Mouse (Mus musculus) mesoderm, embryonic 11.5 days (tissue): ENCODE data around the gene Ppme1.

Experiments
- DNase-seq: peaks from one replicate; pipeline ENCODE4 v3.0.0-alpha.2; 2012; ENCODE audit warnings: low read depth, low spot score

The Ppme1 gene

GRCm38 (mm10) chr7:100371495-100372451 lies at the start of gene Ppme1, which contains the start of gene C2cd3:
Ppme1 (minus strand) TSS chr7:100372307.
C2cd3 (plus strand) TSS chr7:100372233.
- DNase-seq, result peak; percentile 99

DNA sequence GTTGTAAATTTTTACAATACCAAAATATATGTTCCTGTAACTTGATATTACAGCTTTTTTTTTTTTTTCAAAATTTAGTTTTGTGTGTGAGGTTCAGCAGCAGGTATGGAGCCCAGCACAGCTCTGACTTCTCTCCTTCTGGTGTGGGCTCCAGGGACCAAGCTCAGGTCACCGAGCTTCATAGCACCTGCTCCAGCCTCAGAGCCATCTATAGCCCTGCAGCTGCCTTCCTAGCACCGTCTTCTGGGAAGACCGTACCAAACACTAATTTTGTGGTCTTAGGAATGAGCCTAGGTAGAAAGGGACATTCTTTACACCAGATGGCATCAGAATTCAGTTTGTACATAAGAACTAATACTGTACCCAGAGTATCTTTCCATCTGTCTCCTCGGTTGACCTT lies 36.6 kb upstream of the Ppme1 start:
- no peak for DNase-seq

- DNase-seq, result no peak
Observed at GRCm38 (mm10) chr7:100407677-100408076, 35.6 kb upstream of the Ppme1 start.

- no peak for DNase-seq
Observed at GRCm38 (mm10) chr7:100402715-100403114, 30.6 kb upstream of the Ppme1 start.

GRCm38 (mm10) chr7:100400899-100401539 lies 28.9 kb upstream of the Ppme1 start:
- no peak for DNase-seq

DNA sequence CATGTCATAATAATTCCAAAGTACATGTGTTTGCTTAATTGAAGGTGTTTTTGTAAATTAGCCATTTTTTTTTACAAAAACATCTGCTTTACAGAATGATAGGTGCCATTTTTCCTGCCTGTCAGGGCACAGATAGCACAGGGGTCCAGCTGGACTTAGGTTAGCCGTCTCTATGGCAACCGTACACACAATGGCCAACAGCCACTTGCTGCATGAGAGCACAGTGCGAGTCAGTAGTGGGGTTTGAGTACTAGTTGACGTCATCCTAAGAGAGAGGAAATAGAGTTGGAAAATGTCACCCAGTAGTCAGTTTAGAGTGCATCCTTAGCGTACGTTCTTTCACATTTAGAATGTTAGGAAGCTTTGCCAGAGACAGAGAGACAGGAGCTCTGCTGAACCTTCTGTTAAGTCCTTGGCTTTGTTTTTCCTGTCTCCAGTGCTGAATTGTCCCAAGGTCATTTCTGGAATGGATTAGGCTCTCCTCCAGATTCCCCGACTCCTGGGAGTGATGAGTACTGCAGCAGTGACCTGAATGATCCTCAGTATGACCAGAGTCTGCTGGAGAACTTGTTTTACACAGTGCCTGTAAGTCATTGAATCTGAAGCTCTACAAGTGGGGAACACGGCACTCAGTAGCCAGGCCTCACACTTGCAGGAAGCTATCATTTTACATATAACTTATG lies 27.3 kb upstream of the Ppme1 start:
- peak; percentile 50 for DNase-seq

- peak; percentile 6 for DNase-seq
Observed at GRCm38 (mm10) chr7:100392265-100392664, 20.2 kb upstream of the Ppme1 start.

DNA sequence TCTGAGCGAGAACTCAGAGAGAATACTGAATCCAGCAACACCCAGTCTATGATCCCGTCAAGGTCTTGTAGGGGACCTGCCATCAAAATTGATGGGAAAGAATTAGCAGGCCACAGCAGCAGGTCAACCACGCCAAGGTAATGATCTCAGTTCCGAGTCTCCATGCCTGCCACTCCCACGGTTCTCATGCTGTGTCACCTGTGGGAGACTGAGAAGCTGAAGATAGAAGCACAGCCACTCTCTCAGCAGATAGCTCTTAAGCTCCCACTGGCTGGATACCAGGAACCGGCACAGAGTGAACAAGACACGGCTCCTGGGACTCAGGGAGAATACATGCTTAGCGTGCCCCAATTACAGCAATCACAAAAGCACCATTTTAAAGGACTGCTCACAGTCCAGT lies 18.1 kb upstream of the Ppme1 start:
- no peak for DNase-seq

GRCm38 (mm10) chr7:100388174-100388573 lies 16.1 kb upstream of the Ppme1 start:
- no peak for DNase-seq

DNA sequence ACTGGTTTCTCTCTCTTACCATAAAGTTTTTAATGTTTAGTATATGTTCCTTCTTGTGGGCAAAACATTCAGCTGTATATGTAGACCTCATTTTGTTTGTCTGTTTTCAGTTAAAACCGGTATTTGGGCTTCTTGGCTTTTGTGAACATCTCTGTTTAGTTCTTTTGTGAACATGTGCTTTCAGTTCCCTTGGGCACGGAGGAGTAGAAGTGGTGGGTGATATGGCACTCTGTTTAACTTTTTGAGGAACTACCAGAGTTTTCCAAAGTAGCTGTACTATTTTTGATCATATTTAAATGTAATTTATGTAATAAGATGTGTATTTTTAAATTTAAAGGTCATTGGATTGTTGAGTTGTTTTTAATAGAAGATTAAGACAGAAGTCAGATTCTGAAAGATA lies 11.1 kb upstream of the Ppme1 start:
- DNase-seq, result no peak

DNA sequence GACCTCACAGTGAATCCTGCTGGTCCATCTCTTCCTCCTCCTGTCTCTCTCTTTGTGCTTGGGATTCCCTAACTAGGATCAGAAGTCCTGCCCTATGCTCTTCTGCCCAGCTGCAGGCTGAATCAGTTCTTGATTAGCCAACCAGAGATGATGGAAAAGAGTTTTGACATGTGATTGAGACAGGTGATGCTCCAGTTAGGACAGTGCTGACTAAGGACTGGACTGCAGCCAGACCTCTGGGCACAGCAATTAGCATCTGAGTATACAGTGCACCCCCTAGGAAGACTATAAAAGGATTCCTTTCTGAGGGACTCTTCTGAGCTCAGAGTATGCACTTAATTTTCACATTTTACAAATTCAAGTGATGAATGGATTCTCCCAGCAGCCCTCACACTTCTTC lies 9.1 kb upstream of the Ppme1 start:
- DNase-seq, result no peak

GRCm38 (mm10) chr7:100378257-100378656 lies 6.2 kb upstream of the Ppme1 start:
- no peak for DNase-seq

DNA sequence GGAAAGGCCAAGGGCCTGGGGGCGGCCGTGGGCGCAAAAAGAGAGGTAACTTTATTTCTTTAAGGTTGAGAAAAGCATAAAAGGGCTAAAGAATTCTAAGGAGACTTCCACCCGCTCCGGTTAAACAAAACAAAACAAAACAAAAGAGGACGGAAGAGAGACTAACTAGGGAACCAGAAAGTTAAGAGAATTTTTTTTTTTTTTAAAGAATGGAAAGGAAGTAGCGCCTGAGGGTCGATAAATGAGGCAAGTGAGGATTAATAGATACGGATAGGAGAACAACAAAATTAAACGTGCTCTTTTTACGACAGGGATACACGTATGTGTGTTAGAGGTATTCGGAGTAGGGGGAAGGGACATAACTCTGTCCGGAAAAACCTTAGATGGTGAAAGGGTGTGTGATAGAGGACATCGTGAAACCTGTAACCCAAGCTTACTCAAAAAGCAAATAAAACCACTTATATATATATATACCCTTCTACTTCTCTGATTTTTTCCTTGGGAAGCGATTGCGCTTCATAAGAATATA lies 409 bp upstream of the Ppme1 start:
- peak; percentile 15 for DNase-seq

DNA sequence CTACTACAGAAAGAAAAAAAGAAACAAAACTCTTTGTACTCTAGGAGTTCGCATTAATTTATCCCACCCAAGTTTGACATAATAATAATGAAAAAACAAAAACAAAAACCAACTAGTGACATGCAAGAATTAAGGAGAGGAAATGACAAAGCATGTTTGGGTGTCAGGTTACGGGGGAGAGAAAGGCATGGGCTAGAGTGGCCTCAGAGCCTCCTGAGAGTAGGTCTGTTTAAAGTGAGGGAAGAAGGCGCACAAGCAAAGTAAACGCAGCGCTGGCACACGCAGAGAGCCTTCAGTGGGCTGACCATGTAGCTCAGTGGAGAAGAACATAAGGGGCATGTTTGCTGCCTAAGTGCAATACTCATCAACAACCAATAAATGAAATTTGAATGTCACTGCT lies 7.2 kb downstream of the Ppme1 start:
- DNase-seq, result no peak

DNA sequence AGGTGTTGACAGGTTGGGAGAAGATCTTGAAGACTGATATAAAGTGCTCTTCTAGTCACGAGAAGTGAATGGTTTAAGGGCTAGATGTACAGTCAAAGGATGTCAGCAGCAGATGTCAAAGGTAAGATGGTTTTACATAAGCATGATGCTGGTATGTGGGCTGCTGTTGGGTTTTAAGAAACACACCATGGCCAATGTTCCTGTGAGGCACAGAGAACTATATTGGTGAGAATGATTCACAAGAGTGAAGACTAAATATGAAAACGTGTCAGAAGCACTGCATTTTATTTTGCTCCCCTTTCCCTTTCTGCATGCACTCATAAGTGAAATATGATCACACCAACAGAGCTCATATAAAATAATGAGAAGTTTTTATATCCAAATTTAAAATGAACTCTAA lies 8.9 kb downstream of the Ppme1 start:
- no peak for DNase-seq

DNA sequence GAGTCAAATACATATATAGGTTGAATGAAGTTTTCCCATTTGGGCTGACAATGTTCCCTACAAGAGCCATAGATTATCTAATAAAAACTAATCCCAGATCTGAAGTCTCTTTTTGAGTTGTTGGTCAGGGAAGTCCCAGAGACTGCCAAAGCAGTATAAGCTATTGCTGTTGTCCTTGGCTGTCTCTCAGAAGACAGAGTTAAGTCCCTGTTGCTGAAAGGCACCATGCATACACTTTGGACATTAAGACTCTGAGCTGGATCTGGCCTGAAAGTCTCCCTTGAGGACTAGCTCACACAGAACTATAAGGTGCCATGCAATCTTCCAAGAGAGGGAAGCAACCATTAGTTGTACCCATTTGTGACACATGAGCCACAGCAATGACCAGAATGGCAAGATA lies 14.3 kb downstream of the Ppme1 start:
- DNase-seq, result no peak

- no peak for DNase-seq
Observed at GRCm38 (mm10) chr7:100356768-100357167, 15.3 kb downstream of the Ppme1 start.

DNA sequence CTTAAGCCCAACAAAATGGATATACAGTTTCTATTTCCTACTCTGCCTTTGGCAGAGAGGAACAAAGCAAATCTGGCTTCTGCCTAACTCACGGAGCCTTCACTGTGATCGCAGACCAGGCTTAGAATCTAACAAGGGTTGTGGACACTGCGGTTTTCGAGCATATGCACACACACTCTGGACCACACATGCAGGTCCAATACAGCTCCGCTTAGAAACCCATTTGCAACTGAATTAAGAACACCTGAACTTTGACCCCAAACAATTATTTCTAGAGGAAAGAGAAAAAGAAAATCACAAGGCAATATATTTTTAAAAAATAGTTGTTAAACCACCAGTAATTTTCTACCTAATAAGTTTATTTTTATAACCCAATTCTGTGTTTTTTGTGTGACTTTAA lies 15.8 kb downstream of the Ppme1 start:
- DNase-seq, result no peak

DNA sequence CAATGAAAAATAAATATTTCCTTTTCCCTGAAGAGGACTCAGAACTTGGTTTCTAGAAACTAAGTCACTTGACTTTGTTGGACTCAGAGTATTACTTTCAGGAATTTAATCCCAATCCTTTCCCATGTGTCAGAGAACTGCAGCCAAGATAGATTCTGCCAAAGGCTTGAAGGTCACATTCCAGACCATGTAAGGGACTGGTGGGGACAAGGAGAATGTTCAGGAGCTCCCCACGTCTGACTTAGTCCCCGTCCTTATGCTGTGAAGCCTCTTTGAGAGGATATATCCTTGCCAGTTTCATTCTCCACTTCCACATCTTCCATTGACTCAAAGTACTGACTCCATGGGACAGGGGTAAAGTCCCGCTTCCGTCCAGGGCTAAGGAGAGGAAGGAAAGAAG lies 17.1 kb downstream of the Ppme1 start:
- DNase-seq, result no peak

GRCm38 (mm10) chr7:100335921-100336320 lies 36.2 kb downstream of the Ppme1 start:
- DNase-seq, result no peak

GRCm38 (mm10) chr7:100331269-100331668 lies 40.8 kb downstream of the Ppme1 start:
- no peak for DNase-seq

DNA sequence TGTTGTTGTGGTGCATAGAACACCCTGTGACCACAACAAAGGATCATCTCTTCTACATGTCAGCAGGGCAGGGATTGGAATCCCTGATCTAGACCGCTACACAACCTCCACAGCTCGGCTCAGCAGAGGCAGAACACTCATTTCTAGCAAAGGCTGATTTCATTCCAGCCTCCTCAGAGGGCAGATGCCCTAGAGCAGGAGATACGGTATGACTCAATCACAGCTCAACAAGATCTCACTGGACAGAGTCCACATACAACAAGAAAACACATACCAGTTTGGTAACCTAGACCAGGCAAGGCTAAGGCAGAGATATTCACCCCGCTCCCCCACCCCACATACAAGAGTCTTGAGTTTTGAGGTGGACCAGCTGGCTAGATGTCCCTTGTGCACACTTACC lies 43.5 kb downstream of the Ppme1 start:
- DNase-seq, result no peak
